Mouse (Mus musculus) hindbrain, embryonic 13.5 days (tissue): ENCODE measurements around the gene Slc13a5. TPM values are rescaled to one million over a fixed set of nuclear protein-coding genes. Genes with fewer than 3 reads are reported as not detected.

Experiments
- ATAC-seq: fragments of 200-750 bp; cut with Nextera tagmentation; 2 replicates; pipeline ENCODE4 v1.8.0; 2017; ENCODE audit warnings: moderate TSS enrichment; ENCODE audit not compliant: low FRiP score
- H3K27ac ChIP-seq: fragments of 300-500 bp; sonication (generic); 2 replicates; pipeline ENCODE4 v1.5.1; 2015; ENCODE audit warnings: inconsistent platforms, mild to moderate bottlenecking, moderate library complexity
- H3K27me3 ChIP-seq: fragments of 300-500 bp; sonication (generic); 2 replicates; pipeline ENCODE4 v1.6.1; 2015; ENCODE audit warnings: mild to moderate bottlenecking, inconsistent platforms
- H3K36me3 ChIP-seq: fragments of 300-500 bp; sonication (generic); 2 replicates; pipeline ENCODE4 v1.6.1; 2015; ENCODE audit warnings: mild to moderate bottlenecking, inconsistent platforms
- H3K4me1 ChIP-seq: fragments of 300-500 bp; sonication (generic); replicated peaks from 2 replicates; pipeline ENCODE4 v1.6.1; 2015; ENCODE audit warnings: inconsistent platforms
- H3K4me2 ChIP-seq: fragments of 300-500 bp; sonication (generic); 2 replicates; pipeline ENCODE4 v1.6.1; 2015; ENCODE audit warnings: inconsistent platforms, mild to moderate bottlenecking, moderate library complexity
- H3K4me3 ChIP-seq: fragments of 300-500 bp; sonication (generic); 2 replicates; pipeline ENCODE4 v1.5.1; 2015; ENCODE audit warnings: mild to moderate bottlenecking, inconsistent platforms
- H3K9ac ChIP-seq: fragments of 300-500 bp; sonication (generic); 2 replicates; pipeline ENCODE4 v1.6.1; 2015; ENCODE audit warnings: mild to moderate bottlenecking, inconsistent platforms
- H3K9me3 ChIP-seq: fragments of 300-500 bp; sonication (generic); 2 replicates; pipeline ENCODE4 v1.6.1; 2016; ENCODE audit warnings: inconsistent platforms
- WGBS: fragments of 180-500 bp; shearing (Covaris S2); methylation state at CpG from one replicate; pipeline ENCODE4 v1.1.7; 2015; 5-methylcytosine and 5-hydroxymethylcytosine counted together
- polyA plus RNA-seq: library from polyadenylated mRNA; unstranded; fragments of >200 nt; fragmentation: Nextera tagmentation; extraction: Ambion mirVana; gene quantifications from 2 replicates; pipeline ENCODE4 v1.2.1, GENCODE M21; 2015

Gene Slc13a5
- polyA plus RNA-seq, 1 experiment from 2014 or later: 1.5 TPM

GRCm38 (mm10) chr11:72215410-72215797, 51.6 kb downstream of the Slc13a5 start, which contains the start of gene Med31:
Med31 (minus strand) TSS chr11:72215592.
- Histone ChIP-seq H3K36me3 (peaks cover 24% of the 10 kb centered on the region), H3K27me3 (no peaks in the 10 kb centered on the region), H3K27ac (peak within 1 kb of the TSS; percentile 89), H3K9ac (peak within 1 kb of the TSS; percentile 85), H3K9me3 (no peaks in the 10 kb centered on the region), H3K4me3 (peak within 1 kb of the TSS; percentile 82), H3K4me1 (peaks cover 29% of the 10 kb centered on the region), H3K4me2 (peak within 1 kb of the TSS; percentile 91)
- peak; percentile 91 for ATAC-seq
- 2% methylated on average over 29 of the region's 29 CpGs for WGBS

GRCm38 (mm10) chr11:72214591-72215409, 52.2 kb downstream of the Slc13a5 start:
- H3K4me1 ChIP-seq: peaks cover 29% of the 10 kb centered on the region
- peak overlapping the region; percentile 85 for H3K9ac ChIP-seq
- H3K27me3 ChIP-seq: no peaks in the 10 kb centered on the region
- peak overlapping the region; percentile 91 for H3K4me2 ChIP-seq
- 1% methylated on average over 51 of the region's 51 CpGs for WGBS
- no peaks in the 10 kb centered on the region for H3K9me3 ChIP-seq
- H3K27ac ChIP-seq: peak overlapping the region; percentile 89
- ATAC-seq: peak; percentile 96
- peaks cover 30% of the 10 kb centered on the region for H3K36me3 ChIP-seq
- H3K4me3 ChIP-seq: peak overlapping the region; percentile 82

- ATAC-seq: no peak
- Histone ChIP-seq H3K9ac (peak overlapping the region; percentile 90), H3K4me3 (peak overlapping the region; percentile 88), H3K4me1 (peaks cover 45% of the 10 kb centered on the region), H3K36me3 (peaks cover 38% of the 10 kb centered on the region), H3K27me3 (no peaks in the 10 kb centered on the region), H3K9me3 (no peaks in the 10 kb centered on the region), H3K27ac (peak overlapping the region; percentile 90), H3K4me2 (peak overlapping the region; percentile 92)
- 25% methylated on average over 17 of the region's 17 CpGs for WGBS
Measured at GRCm38 (mm10) chr11:72207834-72208377, 59.1 kb downstream of the Slc13a5 start.

- Histone ChIP-seq H3K9ac (peak within 1 kb of the TSS; percentile 90), H3K4me2 (peak within 1 kb of the TSS; percentile 92), H3K36me3 (peaks cover 36% of the 10 kb centered on the region), H3K27me3 (no peaks in the 10 kb centered on the region), H3K4me1 (peaks cover 44% of the 10 kb centered on the region), H3K9me3 (no peaks in the 10 kb centered on the region), H3K4me3 (peak within 1 kb of the TSS; percentile 88), H3K27ac (peak within 1 kb of the TSS; percentile 90)
- WGBS: under 1% methylated on average over 42 of the region's 42 CpGs
- peak; percentile 93 for ATAC-seq
Measured at GRCm38 (mm10) chr11:72207204-72207833, 59.7 kb downstream of the Slc13a5 start, which contains the start of the genes 4933427D14Rik and Txndc17. 4933427D14Rik (minus strand) TSS chr11:72207459. Txndc17 (plus strand) TSS chr11:72207547.

GRCm38 (mm10) chr11:72206341-72207203, 60.5 kb downstream of the Slc13a5 start, which contains the start of gene Gm43951:
Gm43951 (minus strand) TSS chr11:72206840.
- H3K9me3 ChIP-seq: no peaks in the 10 kb centered on the region
- WGBS: under 1% methylated on average over 43 of the region's 43 CpGs
- peak; percentile 60 for ATAC-seq
- H3K36me3 ChIP-seq: peaks cover 33% of the 10 kb centered on the region
- H3K4me2 ChIP-seq: peak within 1 kb of the TSS; percentile 92
- peak within 1 kb of the TSS; percentile 90 for H3K27ac ChIP-seq
- no peaks in the 10 kb centered on the region for H3K27me3 ChIP-seq
- peaks cover 44% of the 10 kb centered on the region for H3K4me1 ChIP-seq
- peak within 1 kb of the TSS; percentile 90 for H3K9ac ChIP-seq
- H3K4me3 ChIP-seq: peak within 1 kb of the TSS; percentile 88

GRCm38 (mm10) chr11:72205256-72205655, 61.8 kb downstream of the Slc13a5 start:
- Histone ChIP-seq H3K36me3 (peaks cover 27% of the 10 kb centered on the region), H3K27ac (no peak overlapping the region), H3K4me1 (peaks cover 44% of the 10 kb centered on the region), H3K9me3 (no peaks in the 10 kb centered on the region), H3K9ac (peak overlapping the region; percentile 90), H3K27me3 (no peaks in the 10 kb centered on the region), H3K4me3 (peak overlapping the region; percentile 88), H3K4me2 (peak overlapping the region; percentile 92)
- 91% methylated on average over 6 of the region's 6 CpGs for WGBS
- ATAC-seq: no peak

- H3K9ac ChIP-seq: no peak overlapping the region
- no peak overlapping the region for H3K4me2 ChIP-seq
- H3K36me3 ChIP-seq: peaks cover 24% of the 10 kb centered on the region
- 67% methylated on average over 1 of the region's 1 CpGs for WGBS
- no peak for ATAC-seq
- H3K27ac ChIP-seq: no peak overlapping the region
- H3K4me1 ChIP-seq: peaks cover 39% of the 10 kb centered on the region
- no peaks in the 10 kb centered on the region for H3K27me3 ChIP-seq
- no peak overlapping the region for H3K4me3 ChIP-seq
- no peaks in the 10 kb centered on the region for H3K9me3 ChIP-seq
Measured at GRCm38 (mm10) chr11:72203440-72203839, 63.6 kb downstream of the Slc13a5 start.

- H3K4me1 ChIP-seq: no peaks in the 10 kb centered on the region
- ATAC-seq: no peak
- H3K27ac ChIP-seq: no peak overlapping the region
- H3K9me3 ChIP-seq: no peaks in the 10 kb centered on the region
- no peak overlapping the region for H3K4me2 ChIP-seq
- peaks cover 47% of the 10 kb centered on the region for H3K36me3 ChIP-seq
- no peaks in the 10 kb centered on the region for H3K27me3 ChIP-seq
- 88% methylated on average over 8 of the region's 8 CpGs for WGBS
- no peak overlapping the region for H3K9ac ChIP-seq
- H3K4me3 ChIP-seq: no peak overlapping the region
Measured at GRCm38 (mm10) chr11:72196506-72196905, 70.5 kb downstream of the Slc13a5 start.

GRCm38 (mm10) chr11:72194259-72194658, 72.8 kb downstream of the Slc13a5 start:
- no peak overlapping the region for H3K4me3 ChIP-seq
- H3K9ac ChIP-seq: no peak overlapping the region
- H3K27me3 ChIP-seq: no peaks in the 10 kb centered on the region
- no peaks in the 10 kb centered on the region for H3K9me3 ChIP-seq
- WGBS: 96% methylated on average over 2 of the region's 2 CpGs
- ATAC-seq: no peak
- no peak overlapping the region for H3K4me2 ChIP-seq
- no peaks in the 10 kb centered on the region for H3K4me1 ChIP-seq
- peaks cover 60% of the 10 kb centered on the region for H3K36me3 ChIP-seq
- H3K27ac ChIP-seq: no peak overlapping the region
